Mouse (Mus musculus) mouse embryonic stem cell (cell line): ENCODE results near the gene Vmn2r113.
"Not testable (repeated sequence)": the region's sequence is repeated elsewhere in the genome, so short reads cannot be mapped to it uniquely, and the experiment has no call there.

ENCODE experiments used
- in situ Hi-C, 2 experiments: fragments of 300-500 bp; cut with MboI; formaldehyde crosslinking; loops; 1 replicate in 1 of 2; 3 replicates in 1 of 2; pipeline ENCODE4 v1.14.3; 2019 to 2020; ENCODE audit warnings: low sequenced_read_pairs in 2 of 2, low pct_unique_long_range_greater_than_20kb in 1 of 2, mixed read lengths in 1 of 2; ENCODE audit not compliant: unreplicated experiment in 1 of 2

Vmn2r113 gene

DNA sequence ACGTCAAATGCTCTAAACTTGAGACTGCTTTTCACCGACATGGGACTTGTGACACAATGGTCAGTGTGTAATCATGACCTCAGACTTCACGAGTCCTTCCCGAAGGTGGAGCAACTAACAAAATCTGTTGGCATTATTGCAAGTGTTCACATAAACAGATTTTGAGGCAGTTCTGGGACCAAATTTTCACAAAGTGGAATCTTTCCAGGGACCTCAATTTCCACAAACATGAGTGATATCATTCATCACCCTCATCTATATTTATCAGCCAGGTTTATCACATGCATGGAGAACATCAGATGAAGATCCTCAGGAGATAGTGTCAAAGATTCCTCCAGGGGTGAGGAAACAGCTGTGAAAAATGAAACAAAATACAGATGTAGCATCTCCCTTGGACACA is at the start of gene Vmn2r113:
TSS of gene Vmn2r113 (plus strand) at position 301 of the 400 bp plus-strand sequence.
- in situ Hi-C loops = not testable (repeated sequence)
